8 mouse cellular contexts compared by ENCODE assay signal in genomic region chr8:3450670-3451069, GRCm38 (mm10). TPM values are rescaled to one million over a fixed set of nuclear protein-coding genes. Genes with fewer than 3 reads are reported as not detected.
DNase-seq lines count a peak whose midpoint lies in the region; ATAC-seq lines count a peak whose summit lies in the region.

No protein-coding gene starts in this region.

- no peak overlapping the region for H3K9ac ChIP-seq in liver, embryonic 12.5 days
- no peak overlapping the region for H3K9ac ChIP-seq in forebrain, embryonic 14.5 days (ENCODE audit: low read length)
- H3K9ac ChIP-seq in midbrain, embryonic 11.5 days (ENCODE audit: low read length): no peak overlapping the region

- no peaks in the 10 kb centered on the region for H3K4me1 ChIP-seq in liver, embryonic 12.5 days
- H3K4me1 ChIP-seq in forebrain, embryonic 14.5 days (ENCODE audit: control insufficient read depth, insufficient read depth, low read length): no peaks in the 10 kb centered on the region
- no peaks in the 10 kb centered on the region for H3K4me1 ChIP-seq in midbrain, embryonic 11.5 days (ENCODE audit: control insufficient read depth, insufficient read depth, low read length)

- H3K4me2 ChIP-seq in liver, embryonic 12.5 days: no peak overlapping the region
- no peak overlapping the region for H3K4me2 ChIP-seq in forebrain, embryonic 14.5 days (ENCODE audit: low read length)
- H3K4me2 ChIP-seq in midbrain, embryonic 11.5 days: no peak overlapping the region

- DNase-seq in liver (peak; percentile 66), MN1 (ENCODE audit: low spot score) (peak; percentile 78)
- peak; percentile 37 for DNase-seq in cerebellum, adult 11 months
- peak; percentile 67 for DNase-seq in forebrain, embryonic 14.5 days (ENCODE audit: low spot score)
- peak; percentile 74 to 75 for DNase-seq in kidney, postnatal 4 days
- peak; percentile 88 for DNase-seq in midbrain, embryonic 11.5 days (ENCODE audit: low spot score, missing footprints)
- peak; percentile 50 for DNase-seq in thymus, postnatal 14 days

- no peak overlapping the region for H3K4me3 ChIP-seq in liver, embryonic 12.5 days
- H3K4me3 ChIP-seq in forebrain, embryonic 14.5 days (ENCODE audit: low read depth, low read length): no peak overlapping the region
- H3K4me3 ChIP-seq in midbrain, embryonic 11.5 days (ENCODE audit: low read depth, low read length): no peak overlapping the region

- peaks cover 90% of the 10 kb centered on the region for H3K36me3 ChIP-seq in liver, embryonic 12.5 days
- peaks cover 92% of the 10 kb centered on the region for H3K36me3 ChIP-seq in forebrain, embryonic 14.5 days (ENCODE audit: control insufficient read depth, insufficient read depth, low read length)
- H3K36me3 ChIP-seq in midbrain, embryonic 11.5 days (ENCODE audit: control insufficient read depth, insufficient read depth, low read length): peaks cover 24% of the 10 kb centered on the region

- WGBS in liver, embryonic 12.5 days (ENCODE audit: insufficient replicate concordance): 34% methylated on average over 5 of the region's 5 CpGs
- 30% methylated on average over 5 of the region's 5 CpGs for WGBS in forebrain, embryonic 14.5 days
- 37% methylated on average over 5 of the region's 5 CpGs for WGBS in midbrain, embryonic 11.5 days

- no peaks in the 10 kb centered on the region for H3K27me3 ChIP-seq in liver, embryonic 12.5 days (replicated peaks)
- no peaks in the 10 kb centered on the region for H3K27me3 ChIP-seq in forebrain, embryonic 14.5 days (replicated peaks; ENCODE audit: control insufficient read depth, insufficient read depth, low read length)
- H3K27me3 ChIP-seq in midbrain, embryonic 11.5 days (ENCODE audit: control insufficient read depth, insufficient read depth, low read length): no peaks in the 10 kb centered on the region

- ATAC-seq in liver, embryonic 12.5 days: no peak
- ATAC-seq in forebrain, embryonic 14.5 days: peak; percentile 58; the same call in 1 of the 2 replicates
- peak; percentile 67 for ATAC-seq in midbrain, embryonic 11.5 days (ENCODE audit: low FRiP score)

- H3K9me3 ChIP-seq in liver, embryonic 12.5 days (replicated peaks): no peaks in the 10 kb centered on the region
- H3K9me3 ChIP-seq in forebrain, embryonic 14.5 days (replicated peaks; ENCODE audit: control insufficient read depth, low read length): no peaks in the 10 kb centered on the region
- H3K9me3 ChIP-seq in midbrain, embryonic 11.5 days (ENCODE audit: control insufficient read depth, low read length): no peaks in the 10 kb centered on the region

- H3K27ac ChIP-seq in liver, embryonic 12.5 days: no peak overlapping the region
- H3K27ac ChIP-seq in forebrain, embryonic 14.5 days (ENCODE audit: low read depth, low read length): no peak overlapping the region
- H3K27ac ChIP-seq in midbrain, embryonic 11.5 days (ENCODE audit: low read depth, low read length): no peak overlapping the region

RNA-seq across cellular contexts. Expression of gene Pex11g, which starts 16.8 kb away (rescaled TPM):
- polyA plus RNA-seq in liver, embryonic 12.5 days (2016; fragmentation: Nextera tagmentation; extraction: Ambion mirVana): 3.4 and 3.6 TPM in 2 replicates
- 1.9 and 2.3 TPM in 2 replicates for polyA plus RNA-seq in forebrain, embryonic 14.5 days (2014; fragmentation: Nextera tagmentation; extraction: Ambion mirVana)
- polyA plus RNA-seq in midbrain, embryonic 11.5 days (2014; fragmentation: Nextera tagmentation; extraction: Ambion mirVana): 1.8 and 2.8 TPM in 2 replicates

RNA-seq across cellular contexts. Expression of gene Tex45, which starts 20.0 kb away (rescaled TPM):
- polyA plus RNA-seq in liver, embryonic 12.5 days (2016; fragmentation: Nextera tagmentation; extraction: Ambion mirVana): 0.08 TPM in 1 of 2 replicates, not detected in the other
- polyA plus RNA-seq in forebrain, embryonic 14.5 days (2014; fragmentation: Nextera tagmentation; extraction: Ambion mirVana): 0.14 and 0.18 TPM in 2 replicates
- 0.23 TPM in 1 of 2 replicates, not detected in the other for polyA plus RNA-seq in midbrain, embryonic 11.5 days (2014; fragmentation: Nextera tagmentation; extraction: Ambion mirVana)

RNA-seq across cellular contexts. Expression of gene Zfp358, which starts 42.3 kb away (rescaled TPM):
- polyA plus RNA-seq in liver, embryonic 12.5 days (2016; fragmentation: Nextera tagmentation; extraction: Ambion mirVana): 7.9 and 8.1 TPM in 2 replicates
- 66.2 and 66.5 TPM in 2 replicates for polyA plus RNA-seq in forebrain, embryonic 14.5 days (2014; fragmentation: Nextera tagmentation; extraction: Ambion mirVana)
- 30.2 and 31.3 TPM in 2 replicates for polyA plus RNA-seq in midbrain, embryonic 11.5 days (2014; fragmentation: Nextera tagmentation; extraction: Ambion mirVana)

RNA-seq across cellular contexts. Expression of gene Mcoln1, which starts 49.6 kb away (rescaled TPM):
- polyA plus RNA-seq in liver, embryonic 12.5 days (2016; fragmentation: Nextera tagmentation; extraction: Ambion mirVana): 25.7 and 26.9 TPM in 2 replicates
- polyA plus RNA-seq in forebrain, embryonic 14.5 days (2014; fragmentation: Nextera tagmentation; extraction: Ambion mirVana): 50.5 and 52.2 TPM in 2 replicates
- 44.6 and 47.5 TPM in 2 replicates for polyA plus RNA-seq in midbrain, embryonic 11.5 days (2014; fragmentation: Nextera tagmentation; extraction: Ambion mirVana)

RNA-seq across cellular contexts. Expression of gene Arhgef18, which starts 57.9 kb away (rescaled TPM):
- polyA plus RNA-seq in liver, embryonic 12.5 days (2016; fragmentation: Nextera tagmentation; extraction: Ambion mirVana): 4.1 and 4.4 TPM in 2 replicates
- 8.6 and 11.5 TPM in 2 replicates for polyA plus RNA-seq in forebrain, embryonic 14.5 days (2014; fragmentation: Nextera tagmentation; extraction: Ambion mirVana)
- 9.7 and 10.1 TPM in 2 replicates for polyA plus RNA-seq in midbrain, embryonic 11.5 days (2014; fragmentation: Nextera tagmentation; extraction: Ambion mirVana)

Comparison
In these comparisons a context has a peak if more than half of its experiments do, and no peak if none do; other contexts are left out.
1. DNase-seq: peak in every context shown above with its lines; median percentile 88 in midbrain, embryonic 11.5 days; 78 in MN1; 74 in kidney, postnatal 4 days; 67 in forebrain, embryonic 14.5 days; 66 in liver; 50 in thymus, postnatal 14 days; 37 in cerebellum, adult 11 months.